Mouse (Mus musculus) frontal cortex, adult (tissue): ENCODE data around the gene Lrrc45.
A peak's percentile ranks its signal among the peaks of the same experiment; 100 is the strongest.

Source experiments
- ATAC-seq: cut with Nextera tagmentation; 2 replicates; pipeline ENCODE4 v1.9.2; 2017; ENCODE audit warnings: mild to moderate bottlenecking, moderate library complexity, mixed read lengths; ENCODE audit not compliant: low TSS enrichment

The Lrrc45 gene

DNA sequence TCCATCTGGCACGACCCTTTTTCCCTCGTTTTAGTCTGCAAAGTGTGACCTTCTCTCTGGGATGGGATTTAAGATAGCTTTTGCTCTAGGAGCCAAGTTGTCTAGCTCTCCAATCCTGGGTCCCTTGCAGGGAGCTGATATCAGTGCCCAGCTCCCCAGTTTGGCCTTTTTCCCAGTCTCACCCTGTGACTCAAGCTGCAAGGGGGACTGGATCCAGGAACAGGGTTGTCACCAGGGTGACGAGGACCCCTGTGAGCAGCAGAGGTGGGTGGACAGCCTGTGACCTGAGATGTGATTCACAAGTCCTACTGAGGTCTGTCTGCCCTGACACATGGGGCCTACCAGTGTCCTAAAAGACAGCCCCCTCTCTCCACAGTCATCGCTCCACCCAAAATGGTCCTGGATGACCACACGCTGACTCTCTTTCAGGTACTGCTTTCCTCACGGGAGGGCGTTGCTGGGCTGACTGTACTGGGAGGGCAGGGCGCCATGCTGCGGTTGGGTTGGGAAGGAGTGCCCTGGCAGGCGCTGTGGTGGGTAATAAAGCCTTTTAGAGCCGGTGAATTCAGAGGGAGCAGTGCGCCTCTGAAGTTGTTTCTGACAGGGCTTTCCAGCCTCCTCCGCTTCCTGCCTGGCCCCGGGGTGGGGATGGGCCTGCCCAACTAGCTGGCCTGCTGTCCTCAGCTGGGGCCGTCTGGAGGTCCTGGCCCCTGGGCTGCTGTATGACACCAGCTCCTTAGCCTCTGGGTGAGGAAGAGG lies 9.8 kb upstream of the Lrrc45 start:
- ATAC-seq = no peak

DNA sequence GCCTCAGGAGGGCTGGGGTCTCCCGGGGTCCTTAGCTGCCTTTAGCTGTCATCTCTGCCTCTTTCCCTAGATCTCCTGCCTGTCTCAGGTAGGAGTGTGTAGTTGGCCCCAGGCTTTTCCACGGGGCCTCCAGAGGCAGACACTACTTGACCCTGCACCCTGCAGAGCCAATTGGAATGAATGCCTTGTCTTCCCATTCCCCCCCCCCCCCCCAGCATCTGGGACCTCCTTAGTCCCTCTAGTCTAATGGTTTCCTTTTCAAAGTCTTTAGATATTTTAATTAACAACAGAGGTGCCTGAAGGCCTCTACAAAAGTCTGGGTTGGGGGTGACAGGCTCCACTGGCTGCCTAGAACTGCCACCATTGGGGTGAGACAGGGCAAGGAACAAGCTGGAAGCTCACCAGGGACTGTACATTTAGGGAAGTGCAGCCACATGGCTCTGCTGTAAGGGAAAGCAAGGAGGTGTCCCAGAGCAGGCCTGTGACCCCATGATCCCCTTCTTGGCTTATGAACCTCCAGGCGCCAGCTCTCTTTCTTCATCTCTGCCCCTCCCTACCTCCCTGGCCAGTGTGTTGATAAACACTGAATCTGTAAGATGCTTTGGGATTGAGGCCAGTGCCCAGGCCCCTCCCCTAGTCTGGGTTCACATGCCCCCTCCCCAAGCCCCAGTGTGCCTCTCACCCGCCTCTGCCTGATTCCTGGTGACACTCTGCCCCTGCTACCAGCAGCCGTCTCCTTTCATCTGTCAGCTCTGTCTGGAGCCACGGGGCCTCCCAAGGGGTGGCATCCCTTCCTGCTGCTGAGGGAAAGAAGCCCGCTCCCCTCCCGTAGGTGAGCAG lies 9.0 kb upstream of the Lrrc45 start:
- no peak for ATAC-seq

DNA sequence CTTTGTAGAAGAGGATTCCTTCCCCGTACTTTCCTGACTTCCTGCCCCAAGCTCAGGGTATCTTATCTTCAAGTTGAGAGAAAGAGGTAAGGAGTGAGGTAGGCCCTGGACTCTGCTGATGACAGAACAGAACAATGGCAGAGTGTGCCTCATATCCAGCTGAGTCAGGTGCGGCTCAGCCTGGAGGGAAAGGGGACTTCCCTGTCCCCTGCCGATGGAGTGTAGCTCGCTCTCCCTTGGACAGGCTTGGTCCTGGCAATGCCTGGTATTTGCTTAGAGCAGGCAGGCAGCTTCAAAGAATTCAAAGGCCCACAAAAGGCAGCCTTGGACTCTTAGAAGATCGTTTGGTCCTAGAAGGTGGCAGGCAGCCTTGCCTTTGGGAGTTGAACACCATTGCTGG lies 7.6 kb upstream of the Lrrc45 start:
- no peak for ATAC-seq

DNA sequence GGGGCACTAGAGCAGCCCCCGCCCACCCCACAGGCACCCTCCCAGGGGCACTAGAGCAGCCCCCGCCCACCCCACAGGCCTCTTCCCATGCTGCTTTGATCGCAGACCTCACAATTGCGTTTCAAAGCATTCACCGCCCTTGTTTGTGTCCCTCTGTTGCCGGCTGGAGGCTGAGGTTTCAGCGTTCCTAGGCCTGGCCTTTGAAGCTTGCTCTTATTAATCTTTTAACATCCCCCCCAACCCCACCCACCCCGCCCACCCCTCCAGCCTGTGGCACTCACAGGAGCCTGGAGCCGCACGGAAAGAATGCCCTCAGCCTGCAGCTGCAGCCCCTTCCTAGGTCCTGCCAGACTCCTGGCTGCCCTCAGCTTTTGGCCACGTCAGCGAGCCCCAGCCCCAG lies 6.5 kb upstream of the Lrrc45 start:
- no peak for ATAC-seq

DNA sequence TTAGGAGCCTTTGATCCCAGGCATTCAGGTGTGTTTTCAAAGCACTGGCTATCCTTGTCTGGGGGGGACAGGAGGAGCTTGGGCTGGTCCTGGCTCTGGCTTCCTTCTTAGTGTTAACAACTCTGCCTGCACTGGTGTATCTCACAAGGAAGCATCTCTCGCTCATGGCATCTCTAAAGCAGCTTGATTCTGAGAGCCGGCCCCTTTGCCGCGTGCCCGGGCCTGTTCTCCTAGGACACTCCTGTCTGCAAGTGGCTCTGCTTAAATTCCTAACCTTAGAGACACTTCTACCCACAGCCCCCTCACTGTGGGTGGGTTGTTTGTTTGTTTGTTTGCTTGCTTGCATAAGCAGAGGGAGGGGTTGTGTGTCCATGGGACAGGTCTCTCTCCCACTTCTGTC lies 5.8 kb upstream of the Lrrc45 start:
- ATAC-seq = no peak

DNA sequence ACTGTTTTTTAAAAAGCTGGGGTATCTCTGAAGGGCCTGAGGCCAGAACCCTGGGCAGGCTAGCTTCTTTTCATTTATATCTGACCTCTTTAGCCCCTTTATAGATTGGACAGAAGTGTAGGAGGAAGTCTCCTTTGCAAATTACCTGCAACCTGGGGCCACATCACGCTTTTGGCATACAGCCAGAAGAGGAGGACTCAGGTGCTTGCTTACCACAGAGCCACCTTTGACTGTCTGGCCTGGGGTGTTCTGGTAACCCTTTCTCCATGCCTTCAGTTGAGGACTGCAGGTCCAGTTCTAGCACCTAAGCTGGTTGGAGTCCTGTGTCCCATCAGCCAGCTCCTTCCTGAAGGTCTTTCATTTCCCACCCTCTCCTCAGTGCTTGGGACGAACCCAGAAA lies 4.2 kb upstream of the Lrrc45 start:
- ATAC-seq = no peak

DNA sequence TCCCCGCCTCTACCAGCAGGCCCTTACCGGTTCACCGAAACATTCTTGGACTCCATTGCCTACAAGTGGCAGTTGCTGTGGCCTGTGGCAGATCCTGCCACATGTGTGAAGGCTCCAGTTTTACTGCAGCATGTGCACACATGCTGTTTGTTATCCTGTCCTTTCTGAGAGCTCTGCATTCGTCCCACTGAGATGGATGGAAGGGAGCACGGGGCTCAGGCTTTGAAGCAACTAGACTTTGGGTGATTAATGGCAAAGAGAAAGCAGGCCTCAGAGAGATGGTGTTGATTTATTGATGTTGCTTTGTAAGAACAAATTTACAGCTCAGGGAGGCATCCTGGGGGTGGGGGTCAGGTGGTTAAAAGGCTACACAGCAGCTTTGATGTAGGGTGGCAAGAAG lies 3.1 kb upstream of the Lrrc45 start:
- ATAC-seq = no peak

DNA sequence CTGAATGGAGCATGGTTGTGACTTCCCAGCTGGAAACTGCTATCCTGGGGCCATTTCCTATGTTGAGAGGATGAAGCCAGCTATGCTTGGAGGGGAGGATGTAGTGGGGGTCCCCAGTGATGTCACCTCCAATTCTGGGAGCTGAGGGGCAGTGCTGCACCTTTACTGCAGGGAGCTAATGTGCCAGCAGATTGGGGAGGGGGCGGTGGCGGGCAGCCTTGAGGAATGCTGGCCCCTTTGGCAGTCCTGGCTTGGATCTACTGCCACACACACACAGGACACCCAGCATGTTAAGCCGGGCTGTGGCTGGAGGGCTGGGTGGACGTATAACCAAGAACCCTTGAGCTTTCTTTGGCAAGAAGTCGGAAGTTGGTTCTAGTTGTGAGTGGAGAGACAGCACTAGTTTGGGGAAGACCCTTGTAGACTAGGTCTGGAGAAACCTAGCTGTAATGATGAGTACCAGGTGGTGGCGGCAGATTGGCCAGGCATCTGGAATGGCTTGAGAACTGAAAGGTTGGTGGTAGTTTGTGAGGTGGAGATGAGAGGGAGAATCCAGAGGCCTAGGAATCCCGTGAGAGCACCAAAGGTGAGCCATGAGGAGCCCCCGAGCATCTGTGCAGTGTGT lies 1.6 kb upstream of the Lrrc45 start:
- ATAC-seq = no peak

DNA sequence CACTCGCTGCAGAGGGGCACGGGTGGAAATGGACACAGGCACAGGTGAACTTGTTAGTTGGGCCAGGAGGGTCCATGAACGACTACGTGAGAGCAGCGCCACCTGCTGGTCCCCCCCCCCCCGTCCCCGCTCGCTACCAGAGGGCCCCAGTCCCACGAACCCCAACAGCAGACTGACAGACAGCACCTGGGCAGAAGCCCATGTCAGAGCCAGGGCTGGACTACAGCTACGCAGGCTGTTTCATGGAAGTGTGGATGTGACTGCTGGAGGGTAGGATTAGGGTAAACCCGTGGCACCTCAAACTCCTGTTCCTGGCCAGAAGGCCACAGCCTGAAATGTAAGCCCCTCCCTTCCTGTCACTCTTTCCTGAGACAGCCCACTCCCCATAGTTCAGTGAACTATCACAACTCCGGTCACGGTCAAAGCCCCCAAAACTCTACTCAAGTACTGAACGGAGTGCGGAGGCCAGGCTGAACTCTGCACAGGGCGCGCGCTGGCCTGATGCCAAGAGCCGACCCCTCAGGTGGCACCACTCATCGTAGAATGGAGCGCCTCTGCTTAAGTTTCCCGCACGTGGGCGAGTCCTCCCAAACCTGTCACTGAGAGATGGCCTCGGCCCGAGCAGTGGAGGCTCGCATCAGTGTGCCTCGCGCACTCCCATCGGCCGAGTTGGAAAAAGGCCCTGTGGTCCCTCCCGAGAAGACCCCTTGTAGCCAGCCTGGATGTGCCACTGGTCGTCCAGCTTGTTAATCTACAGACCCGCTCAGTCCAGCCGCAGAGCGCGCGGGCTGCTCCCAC lies 755 bp upstream of the Lrrc45 start:
- no peak; the same call in 1 of the 2 replicates for ATAC-seq

DNA sequence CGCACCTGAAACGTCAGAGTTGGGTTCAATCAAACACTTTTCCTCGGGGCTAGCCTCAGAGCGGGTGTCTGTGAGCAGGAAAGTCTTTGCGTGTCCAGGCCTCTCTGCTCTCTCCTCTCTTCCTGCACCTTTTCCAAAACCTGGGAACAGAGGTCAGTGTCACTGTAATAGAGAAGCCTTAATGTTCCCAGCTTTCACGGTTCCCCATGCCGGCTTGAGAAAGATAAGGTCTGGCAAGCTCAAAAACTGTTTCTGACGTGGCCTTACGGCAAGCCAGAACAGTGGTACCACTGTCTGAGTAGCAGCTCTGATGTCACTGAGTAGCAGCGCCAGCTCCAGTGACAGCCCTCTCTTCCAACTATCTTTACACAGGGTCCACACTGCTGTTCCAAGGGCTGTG lies 821 bp downstream of the Lrrc45 start:
- ATAC-seq = no peak

DNA sequence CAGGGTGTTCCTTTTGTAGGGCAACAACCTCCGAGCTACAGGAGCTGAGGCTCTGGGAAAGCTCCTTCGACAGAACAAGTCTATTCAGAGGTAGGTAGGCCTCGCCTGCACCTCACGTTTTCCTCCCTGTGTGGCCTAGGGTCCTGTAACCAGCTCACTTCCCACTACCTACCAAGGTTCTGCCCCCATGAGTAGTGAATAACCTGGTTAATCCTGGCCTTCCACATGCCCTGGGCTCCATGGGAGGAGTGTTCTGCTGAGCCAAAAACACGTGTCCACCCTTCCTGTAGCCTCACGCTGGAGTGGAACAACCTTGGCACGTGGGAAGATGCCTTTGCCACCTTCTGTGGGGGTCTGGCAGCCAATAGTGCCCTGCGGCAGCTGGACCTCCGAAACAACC lies 1.4 kb downstream of the Lrrc45 start:
- no peak for ATAC-seq

DNA sequence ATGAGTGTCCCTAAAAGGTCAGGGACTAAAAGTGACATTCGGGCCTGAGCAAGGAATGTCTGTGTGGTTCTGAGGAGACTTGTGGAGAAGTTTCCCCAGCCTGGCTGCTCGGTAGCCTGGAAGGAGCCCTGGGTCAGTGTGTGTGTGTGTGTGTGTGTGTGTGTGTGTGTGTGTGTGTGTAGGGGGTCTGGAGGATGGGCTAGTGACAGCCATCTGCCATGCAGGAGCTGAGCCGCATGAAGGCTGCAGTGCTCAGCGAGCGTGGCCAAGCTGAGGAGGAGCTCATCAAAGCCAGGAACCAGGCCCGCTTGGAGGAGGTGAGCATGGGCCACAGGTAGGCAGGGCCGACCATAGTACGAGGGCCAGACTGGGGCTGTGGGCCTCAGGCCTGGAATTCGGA lies 5.5 kb downstream of the Lrrc45 start:
- no peak for ATAC-seq

DNA sequence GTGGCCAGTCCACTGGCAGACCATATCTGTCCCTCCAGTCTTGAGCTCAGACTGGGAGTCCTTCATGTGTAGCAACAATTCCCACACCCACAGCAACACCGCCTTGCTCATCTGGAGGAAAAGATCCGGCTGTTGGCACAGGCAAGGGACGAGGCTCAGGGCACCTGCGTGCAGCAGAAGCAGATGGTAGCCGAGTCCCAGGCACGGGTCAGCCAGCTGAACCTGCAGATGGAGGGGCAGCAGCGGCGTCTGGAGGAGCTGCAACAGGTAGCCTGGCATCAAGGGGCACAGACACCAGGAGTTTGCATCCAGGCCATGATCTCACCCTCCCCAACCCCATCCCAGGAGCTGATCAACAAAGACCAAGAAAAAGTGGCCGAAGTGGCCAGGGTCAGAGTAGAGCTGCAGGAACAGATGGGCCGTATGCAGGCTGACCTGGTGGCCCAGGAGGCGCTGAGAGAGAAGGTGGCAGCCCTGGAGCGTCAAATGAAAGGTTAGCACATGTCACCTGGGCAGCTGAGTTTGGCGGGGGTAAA lies 6.2 kb downstream of the Lrrc45 start:
- no peak for ATAC-seq

DNA sequence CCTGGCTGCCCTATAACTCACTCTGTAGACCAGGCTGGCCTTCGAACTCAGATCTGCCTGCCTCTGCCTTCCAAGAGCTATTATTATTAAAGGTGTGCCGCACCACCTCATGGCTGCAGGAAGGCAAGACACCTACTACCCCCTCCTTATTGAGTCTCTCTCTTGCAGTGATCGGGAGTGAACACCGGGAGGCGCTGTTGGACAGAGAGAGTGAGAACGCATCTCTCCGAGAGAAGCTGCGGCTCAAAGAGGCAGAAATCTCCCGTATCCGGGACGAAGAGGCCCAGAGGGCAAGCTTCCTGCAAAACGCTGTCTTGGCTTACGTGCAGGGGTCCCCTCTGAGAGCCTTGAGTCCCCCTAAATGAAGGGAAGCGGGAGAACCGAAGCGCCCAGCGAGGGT lies 6.7 kb downstream of the Lrrc45 start:
- peak; percentile 67; the same call in 1 of the 2 replicates for ATAC-seq

DNA sequence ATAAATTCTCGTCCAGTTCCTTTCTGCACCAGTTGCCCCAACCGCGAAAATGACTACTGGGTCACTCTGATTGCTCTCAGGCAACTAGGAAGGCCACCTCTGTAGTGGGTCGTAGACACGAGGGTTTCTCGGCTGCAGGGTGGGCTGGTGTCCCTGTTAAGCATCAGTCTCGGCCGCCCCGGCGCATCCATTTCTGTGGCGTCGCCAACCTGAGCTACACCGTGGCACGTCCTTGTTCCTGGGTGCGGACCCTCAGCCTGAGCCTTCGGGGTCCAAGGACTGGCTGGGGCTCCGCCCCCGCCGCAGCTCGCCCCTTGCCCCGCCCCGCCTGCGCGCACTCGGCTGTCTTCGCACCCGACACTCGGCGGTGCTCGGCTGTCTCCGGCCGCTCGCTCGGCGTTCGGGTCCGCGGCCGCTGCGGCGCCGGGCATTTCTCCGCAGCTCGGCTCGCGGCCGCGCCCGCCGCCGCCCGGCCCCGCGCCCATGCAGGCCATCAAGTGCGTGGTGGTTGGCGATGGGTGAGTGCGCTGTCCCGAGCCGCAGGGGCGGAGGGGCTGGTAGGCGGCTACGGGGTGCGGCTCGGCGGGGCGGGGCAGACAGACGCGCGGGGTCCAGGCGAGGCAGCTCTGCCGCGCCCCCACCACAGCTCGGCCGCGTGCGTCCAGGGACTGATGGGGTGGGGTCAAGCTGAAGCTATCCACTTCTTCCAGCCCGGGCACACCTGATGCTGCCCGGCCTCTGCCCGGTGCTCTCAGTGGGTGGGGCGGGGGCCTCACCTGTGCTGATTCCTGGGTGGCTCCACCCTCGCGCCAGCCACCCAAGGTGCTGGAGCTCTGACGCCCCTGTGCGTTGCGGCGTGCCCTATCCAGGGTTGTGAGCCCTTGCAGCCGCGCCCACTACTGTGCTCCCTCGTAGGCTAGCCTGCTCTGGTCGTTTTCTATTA lies 7.7 kb downstream of the Lrrc45 start, which contains the start of gene Rac3:
Gene Rac3, plus strand, starts transcription at position 347 of the 943 bp plus-strand sequence.
- ATAC-seq = peak; percentile 71; the same call in 1 of the 2 replicates

DNA sequence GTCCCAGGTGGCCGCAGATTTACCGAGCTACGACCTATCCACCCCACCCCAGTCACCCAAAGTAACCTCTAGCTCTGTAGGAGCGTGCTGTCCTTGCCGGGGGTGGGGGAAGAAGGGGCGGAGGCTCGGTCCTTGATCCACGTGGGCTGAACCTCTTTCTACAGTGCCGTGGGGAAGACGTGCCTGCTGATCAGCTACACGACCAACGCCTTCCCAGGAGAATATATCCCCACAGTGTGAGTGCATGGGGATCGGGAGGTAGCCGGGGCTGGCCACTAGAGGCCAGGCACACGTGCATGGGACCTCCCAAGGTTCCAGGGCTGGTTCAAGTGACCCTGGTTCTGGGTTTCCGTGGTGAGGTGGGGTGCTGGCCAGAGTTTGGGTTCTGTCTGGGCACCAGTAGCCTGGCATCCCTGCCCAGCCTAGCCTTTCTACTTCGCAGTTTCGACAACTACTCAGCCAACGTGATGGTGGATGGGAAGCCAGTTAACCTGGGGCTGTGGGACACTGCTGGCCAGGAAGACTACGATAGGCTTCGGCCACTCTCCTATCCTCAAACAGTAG lies 8.4 kb downstream of the Lrrc45 start:
- ATAC-seq = no peak

DNA sequence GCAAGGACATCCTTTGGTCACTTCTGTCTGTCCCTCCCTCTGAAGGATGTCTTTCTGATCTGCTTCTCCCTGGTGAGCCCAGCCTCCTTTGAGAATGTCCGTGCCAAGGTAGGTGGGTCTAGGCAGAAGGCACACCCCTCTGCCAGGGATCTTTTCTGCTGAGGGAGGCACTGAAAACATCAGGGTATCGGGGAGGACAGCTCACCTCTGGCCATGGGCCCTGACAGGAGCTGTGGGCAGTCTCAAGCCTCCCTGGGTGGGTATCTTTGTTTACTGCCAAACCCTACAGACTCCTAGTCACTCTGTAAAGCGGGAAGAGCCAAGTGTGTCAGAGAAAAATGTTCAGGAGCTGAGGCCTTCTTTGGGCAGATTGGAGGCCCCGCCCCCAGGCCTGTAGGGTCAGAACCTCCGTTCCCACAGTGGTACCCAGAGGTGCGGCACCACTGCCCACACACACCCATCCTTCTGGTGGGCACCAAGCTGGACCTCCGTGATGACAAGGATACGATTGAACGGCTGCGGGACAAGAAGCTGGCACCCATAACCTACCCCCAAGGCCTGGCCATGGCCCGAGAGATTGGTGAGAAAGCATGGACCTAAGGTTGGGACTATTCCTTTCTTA lies 9.1 kb downstream of the Lrrc45 start:
- ATAC-seq = no peak

DNA sequence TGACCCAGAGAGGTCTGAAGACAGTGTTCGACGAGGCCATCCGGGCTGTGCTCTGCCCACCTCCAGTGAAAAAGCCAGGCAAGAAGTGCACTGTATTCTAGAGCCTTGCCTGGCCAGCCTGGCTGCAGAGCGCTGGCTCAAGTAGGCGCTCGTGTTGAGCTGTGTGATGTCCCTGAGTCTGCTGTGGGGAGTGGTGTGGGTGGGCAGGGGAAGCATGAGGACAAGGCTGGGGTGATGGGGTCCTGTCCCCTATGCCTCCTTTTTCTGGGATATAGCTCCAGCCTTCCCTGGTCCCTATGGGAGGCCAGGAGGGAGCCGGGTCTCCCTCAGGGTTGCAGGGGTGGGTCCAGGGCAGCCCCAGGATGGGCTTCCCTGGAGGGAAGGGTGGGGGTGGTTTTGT lies 9.8 kb downstream of the Lrrc45 start:
- ATAC-seq = no peak
